Mouse (Mus musculus) WW6 (cell line): ENCODE measurements at regions not wholly inside any gene's neighbourhood (a gene's known extent, or its start where the extent isn't known, plus 50 kb on each side); places are given as distances from the start of the nearest gene placed in this dataset.
"Not testable (repeated sequence)": the region's sequence is repeated elsewhere in the genome, so short reads cannot be mapped to it uniquely, and the experiment has no call there.

Experiments
- DNase-seq: peaks from one replicate; pipeline ENCODE4 v3.0.0-alpha.2; 2013; ENCODE audit warnings: low read depth, low spot score

GRCm38 (mm10) chr8:126833471-126834453, 111.9 kb downstream of the Tomm20 start:
- DNase-seq, result no peak

GRCm38 (mm10) chr8:126833006-126833405, 112.6 kb downstream of the Tomm20 start:
- DNase-seq, result no peak

DNA sequence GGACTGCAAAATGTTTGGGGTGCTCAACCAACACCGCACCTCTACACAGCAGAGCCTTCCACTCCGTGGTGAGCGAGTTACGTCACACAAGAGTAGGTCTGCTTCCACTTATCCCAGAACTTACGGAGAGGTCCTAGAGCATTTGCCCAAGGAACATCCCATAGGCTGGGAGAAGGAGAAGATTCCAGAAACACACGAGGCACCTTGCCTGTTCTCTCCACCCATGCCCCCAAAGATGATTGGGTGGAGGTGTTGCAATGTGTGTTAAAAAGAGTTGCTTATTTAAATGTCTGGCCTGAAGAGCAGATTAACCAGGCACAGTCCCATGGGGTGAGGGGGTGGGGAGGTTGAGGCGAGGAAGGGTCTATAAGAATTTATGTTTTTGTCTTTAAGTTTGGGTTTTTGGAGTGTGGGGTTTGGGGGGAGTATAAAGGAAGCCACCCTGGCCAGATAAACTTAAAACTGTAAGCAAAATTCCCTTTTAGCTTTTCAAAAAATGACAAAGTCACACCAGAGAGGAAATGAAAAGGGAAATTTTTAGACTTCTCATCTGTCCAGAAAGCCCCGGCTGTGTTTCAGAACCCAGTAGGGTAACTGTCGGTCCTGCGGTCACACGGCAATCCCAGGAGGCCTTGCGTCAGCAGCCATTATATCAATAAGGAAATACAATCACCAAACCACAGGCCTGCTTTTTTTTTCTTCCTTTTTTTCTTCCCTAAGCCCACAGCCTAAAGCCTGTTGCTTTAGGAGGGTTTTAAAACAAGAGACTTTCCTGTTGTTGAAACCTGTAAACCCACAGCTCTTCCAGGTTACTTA, 113.3 kb downstream of the Tomm20 start:
- no peak for DNase-seq

- no peak for DNase-seq
Measured at GRCm38 (mm10) chr8:126831312-126832162, 114.1 kb downstream of the Tomm20 start.

DNA sequence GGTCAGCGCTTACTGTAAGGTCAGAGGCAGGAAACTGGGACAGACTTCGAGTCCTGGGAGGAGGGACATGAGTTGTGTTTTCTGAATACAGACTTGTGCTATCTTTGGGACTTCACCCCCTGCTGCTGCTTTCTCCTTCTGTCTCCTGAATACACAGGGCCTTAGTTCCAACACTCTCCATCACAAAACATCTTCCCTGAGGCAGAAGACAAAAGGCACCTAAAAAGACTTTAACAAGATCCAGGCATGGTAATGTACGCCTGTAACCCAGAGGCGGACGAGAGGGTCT, 115.5 kb downstream of the Tomm20 start:
- DNase-seq, result no peak

DNA sequence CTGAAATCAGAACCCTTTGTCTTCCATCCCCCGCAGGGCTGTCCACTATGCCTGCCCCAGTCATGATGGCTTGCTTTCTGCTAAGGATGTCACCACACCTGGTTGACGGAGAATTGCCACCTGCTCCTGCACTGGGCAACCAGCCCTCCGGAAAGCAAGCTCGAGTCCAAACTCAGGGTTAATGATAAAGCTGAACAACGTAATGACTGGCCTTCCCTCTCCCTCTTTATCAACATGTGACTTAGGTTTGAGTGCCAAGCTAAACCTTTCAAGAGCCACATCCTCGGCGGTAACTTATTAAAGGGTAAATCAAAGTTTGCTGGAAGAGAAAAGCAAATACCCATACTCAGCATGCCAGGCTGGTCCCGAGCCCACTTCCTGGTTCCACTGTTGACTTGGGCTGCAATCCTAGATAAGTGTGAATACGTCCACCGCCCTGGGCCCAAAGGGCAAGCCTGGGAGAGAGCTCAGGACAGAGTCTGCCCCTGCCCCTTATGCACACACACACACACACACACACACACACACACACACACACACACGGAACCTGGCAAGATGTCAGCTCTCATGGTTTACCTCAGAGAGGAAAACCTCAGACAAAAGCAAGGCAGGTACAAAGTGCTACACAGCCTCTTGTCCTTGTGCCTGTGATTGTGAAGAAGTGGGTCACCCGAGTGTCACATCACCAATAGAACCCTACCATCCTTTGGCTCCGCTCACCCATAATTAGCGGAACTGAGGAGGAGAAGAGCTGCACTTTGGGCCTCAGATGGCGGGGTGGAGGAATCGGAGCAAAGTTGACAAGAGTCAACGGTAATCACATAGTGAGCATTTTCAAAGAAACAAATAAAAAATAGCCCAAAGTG, 116.0 kb downstream of the Tomm20 start:
- DNase-seq, result no peak

GRCm38 (mm10) chr8:126827681-126828383, 117.8 kb downstream of the Tomm20 start:
- DNase-seq, result no peak

DNA sequence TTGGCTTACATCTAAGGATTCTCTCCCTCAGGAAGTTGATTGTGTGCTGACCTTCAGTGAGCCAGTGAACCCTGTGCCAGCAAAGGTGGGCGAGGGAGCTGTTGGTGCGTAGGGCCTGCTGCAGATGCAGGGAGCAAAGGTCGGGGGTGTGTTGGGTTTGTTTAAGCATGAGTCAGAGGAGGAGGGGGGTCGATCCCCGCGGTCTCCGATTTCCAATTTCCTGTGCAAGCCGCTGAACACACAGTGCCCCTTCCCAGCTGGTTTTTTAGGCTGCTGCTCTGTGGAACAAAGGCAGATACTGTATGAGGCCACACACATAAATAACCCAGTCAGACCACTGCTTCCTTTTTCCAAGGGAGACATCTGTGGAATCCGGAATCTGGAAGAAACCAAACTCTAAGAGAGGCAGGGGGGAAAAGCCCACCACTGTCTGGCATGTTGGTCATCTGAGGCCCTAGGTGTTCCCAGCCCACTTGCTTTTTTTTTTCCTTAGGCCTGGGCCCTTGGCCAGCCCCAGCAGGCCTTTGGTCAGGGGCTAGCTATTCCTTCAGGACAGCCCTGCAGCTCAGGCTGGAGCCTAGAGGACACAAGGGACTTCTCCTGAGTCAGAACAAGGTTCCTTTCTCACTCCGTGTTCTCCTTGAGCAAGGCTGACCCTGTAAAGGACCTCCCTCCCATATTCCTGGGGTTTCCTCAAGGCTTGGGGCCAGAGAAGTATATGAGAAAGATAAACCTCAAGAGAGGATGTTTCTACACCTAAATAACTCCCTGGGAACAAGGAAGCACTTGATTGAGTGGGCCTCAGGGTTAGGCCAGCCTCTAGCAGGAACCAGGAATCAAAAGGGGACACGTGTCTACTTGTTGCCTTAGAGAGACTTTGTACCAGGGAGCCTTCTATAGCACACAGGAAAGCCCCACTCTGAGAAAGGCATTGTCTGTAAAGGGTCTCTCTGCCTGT, 119.0 kb downstream of the Tomm20 start:
- no peak for DNase-seq

DNA sequence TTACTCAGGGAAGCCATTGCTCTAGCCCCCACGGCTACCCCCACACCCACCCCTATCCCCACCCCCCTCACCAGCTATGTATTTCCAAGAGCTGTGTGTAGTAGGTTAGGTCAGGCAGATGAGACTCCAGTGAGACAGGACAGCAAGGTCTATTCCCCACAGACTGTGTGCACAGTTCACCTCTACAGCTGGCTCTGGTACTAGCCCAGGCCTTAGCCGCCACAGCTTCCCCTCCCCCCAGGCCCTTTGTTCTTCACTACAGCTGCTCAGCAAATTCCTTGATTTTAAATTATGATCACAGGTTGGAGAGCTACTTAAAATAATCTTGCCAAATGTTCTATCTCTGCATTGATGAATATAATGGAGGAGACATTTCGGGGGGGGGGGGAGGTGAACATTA, 119.8 kb downstream of the Tomm20 start:
- DNase-seq, result no peak

DNA sequence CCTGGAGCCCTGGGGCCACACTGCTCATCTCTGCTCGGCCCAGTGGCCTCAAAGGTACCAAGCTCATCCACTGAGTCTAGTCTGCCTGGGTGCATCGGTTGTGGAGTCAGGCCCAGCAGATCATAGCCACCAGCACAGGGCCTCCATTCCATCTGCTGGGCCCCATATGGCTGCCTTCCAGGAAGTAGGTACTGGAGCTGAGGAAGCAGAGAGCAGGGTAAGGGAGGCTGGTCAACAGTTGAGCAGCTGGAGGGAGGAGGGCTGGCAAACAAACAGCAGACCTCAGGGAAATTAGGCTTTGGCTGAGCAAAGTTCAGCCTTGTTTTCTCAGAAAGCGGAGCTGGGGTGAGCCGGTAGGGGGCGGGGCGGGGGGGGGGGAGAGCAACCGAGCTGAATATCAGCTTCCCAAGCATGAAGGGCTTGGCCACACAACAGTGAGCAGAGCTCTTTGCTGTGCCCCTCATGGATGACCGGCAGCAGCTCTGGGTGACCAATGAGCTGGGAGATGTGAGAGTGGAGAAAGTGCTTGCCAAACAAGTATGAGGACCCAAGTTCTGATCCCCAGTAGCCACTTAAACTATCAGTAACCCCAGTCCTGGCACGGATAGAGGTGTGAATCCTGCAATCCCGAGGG, 121.0 kb downstream of the Tomm20 start:
- DNase-seq, result no peak

DNA sequence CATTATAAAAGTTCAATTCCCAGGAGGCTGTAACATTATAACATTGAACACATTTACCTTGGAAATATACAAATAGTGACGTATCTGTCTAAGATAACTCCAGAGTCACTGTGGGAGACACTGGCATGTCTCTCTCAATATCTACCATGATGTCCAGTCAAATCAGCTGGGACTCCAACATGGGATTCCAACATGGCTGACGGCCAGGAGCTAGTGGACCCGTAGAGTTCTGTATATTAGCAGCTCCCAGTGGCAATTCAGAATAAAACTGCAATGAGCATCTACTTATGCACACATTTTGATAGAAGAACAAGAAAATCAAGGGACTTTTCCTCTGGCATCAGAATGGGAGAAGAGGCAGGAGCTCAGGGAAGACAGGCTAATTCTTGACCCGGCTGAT, 123.4 kb downstream of the Tomm20 start:
- DNase-seq, result no peak

GRCm38 (mm10) chr8:126821279-126821678, 124.4 kb downstream of the Tomm20 start:
- DNase-seq, result no peak

- DNase-seq, result no peak
Measured at GRCm38 (mm10) chr8:126820502-126820901, 125.1 kb downstream of the Tomm20 start.

DNA sequence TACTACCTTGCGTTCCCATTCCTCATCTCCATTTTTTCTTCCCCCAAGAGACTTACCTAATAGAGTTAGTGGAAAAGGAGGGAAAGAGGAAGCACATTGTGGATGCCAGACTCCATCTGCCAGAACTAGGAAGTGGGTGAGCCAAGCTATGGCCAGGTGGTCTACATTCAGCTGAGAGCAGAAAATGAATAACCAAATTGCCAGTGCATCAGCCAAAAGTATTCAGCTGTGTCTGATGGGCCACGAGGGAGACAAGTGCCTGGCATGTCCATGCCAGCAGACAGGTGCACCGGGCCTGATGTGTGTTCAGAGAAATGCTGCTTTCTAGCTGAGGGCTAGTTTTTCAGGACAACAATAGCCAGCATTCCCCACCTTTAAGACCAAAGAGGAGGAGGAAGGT, 126.4 kb downstream of the Tomm20 start:
- no peak for DNase-seq

GRCm38 (mm10) chr8:126816155-126816554, 129.5 kb downstream of the Tomm20 start:
- DNase-seq, result no peak

DNA sequence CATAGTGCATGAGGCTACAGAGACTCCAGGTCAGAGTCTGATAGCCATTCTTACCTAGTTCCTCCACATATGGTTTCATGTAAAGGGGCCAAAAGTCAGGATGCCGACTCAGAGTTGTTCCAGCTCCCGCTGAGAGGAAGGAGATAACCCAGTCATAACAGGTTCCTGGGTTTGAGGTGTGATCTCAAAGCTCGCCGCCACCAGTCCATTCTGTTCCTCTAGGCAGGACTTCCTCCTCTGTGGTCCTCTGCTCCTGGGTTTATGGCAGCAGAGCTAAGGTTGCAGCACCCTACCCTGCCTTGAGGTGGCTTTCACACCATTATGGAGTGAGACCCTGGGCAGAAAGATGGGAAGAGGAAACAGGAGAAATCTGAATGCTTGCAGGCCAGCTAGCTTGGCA, 131.2 kb downstream of the Tomm20 start:
- DNase-seq, result no peak

DNA sequence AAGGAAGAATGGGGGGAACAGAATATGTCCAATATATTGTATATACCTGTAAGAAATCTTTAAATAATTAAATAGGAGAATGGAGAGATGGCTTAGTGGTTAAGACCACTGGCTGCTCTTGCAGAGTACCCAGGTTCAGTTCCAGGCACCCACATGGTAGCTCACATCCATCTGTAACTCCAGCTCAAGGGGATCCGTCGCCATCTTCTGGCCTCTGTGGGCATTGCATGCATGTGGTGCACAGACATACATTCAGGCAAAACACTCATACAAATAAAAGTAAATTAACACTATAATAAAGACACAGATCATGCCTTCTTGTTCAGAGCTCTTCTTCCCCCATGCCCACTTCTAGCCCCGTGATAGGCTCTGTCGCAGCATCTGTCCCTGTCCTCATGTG, 132.0 kb downstream of the Tomm20 start:
- no peak for DNase-seq

- DNase-seq, result no peak
Measured at GRCm38 (mm10) chr8:126812777-126813176, 132.9 kb downstream of the Tomm20 start.

- DNase-seq, result not testable (repeated sequence)
Measured at GRCm38 (mm10) chr8:126811358-126811757, 134.3 kb downstream of the Tomm20 start.
